Mouse (Mus musculus) cortical plate, adult 2 months (tissue): ENCODE data around the gene Pstk. TPM values are rescaled to one million over a fixed set of nuclear protein-coding genes. Genes with fewer than 3 reads are reported as not detected.

Experiments used
- H3K27ac ChIP-seq: fragments of 200-500 bp; 2 replicates; pipeline ENCODE4 v1.5.1; 2012; ENCODE audit warnings: low read length, control low read depth, inconsistent platforms; ENCODE audit not compliant: insufficient read depth
- H3K4me1 ChIP-seq: fragments of 200-500 bp; 2 replicates; pipeline ENCODE4 v1.6.1; 2011; ENCODE audit warnings: low read length; ENCODE audit not compliant: control insufficient read depth, insufficient read depth
- H3K4me3 ChIP-seq: fragments of 200-500 bp; 2 replicates; pipeline ENCODE4 v1.5.1; 2011; ENCODE audit warnings: mild to moderate bottlenecking, low read length, control low read depth; ENCODE audit not compliant: insufficient read depth
- CTCF ChIP-seq: fragments of 200-500 bp; IDR thresholded peaks from 2 replicates; pipeline ENCODE4 v1.5.1; 2011; ENCODE audit warnings: mild to moderate bottlenecking, control low read depth, low read length; ENCODE audit not compliant: insufficient read depth; ENCODE audit errors: extremely low read depth
- POLR2A ChIP-seq: fragments of 200-500 bp; IDR thresholded peaks from 2 replicates; pipeline ENCODE4 v1.6.1; 2011; ENCODE audit warnings: mild to moderate bottlenecking, low read length, control low read depth; ENCODE audit not compliant: insufficient read depth; ENCODE audit errors: extremely low read depth
- polyA plus RNA-seq: library from polyadenylated mRNA; depleted of rRNA; stranded (reverse); fragments of >200 nt; gene quantifications from 2 replicates; pipeline ENCODE4 v1.2.3, GENCODE M21; 2012; rRNA removed

The Pstk gene
- 59.5 and 64.4 TPM in 2 replicates for polyA plus RNA-seq

GRCm38 (mm10) chr7:131370648-131371469 lies at the start of gene Pstk:
Gene Pstk (plus strand): TSS chr7:131371141.
- peak within 1 kb of the TSS; percentile 84 for H3K4me3 ChIP-seq
- TF ChIP-seq CTCF (peak; percentile 83), POLR2A (peak; percentile 92)

GRCm38 (mm10) chr7:131322192-131322591 lies 48.7 kb upstream of the Pstk start, which contains the start of gene Cuzd1:
Gene Cuzd1 (minus strand): TSS chr7:131322292.
- Histone ChIP-seq H3K4me3 (no peak within 1 kb of the TSS), H3K27ac (no peak within 1 kb of the TSS), H3K4me1 (no peaks in the 10 kb centered on the region)
- TF ChIP-seq POLR2A (no peak), CTCF (no peak)

More at GRCm38 (mm10) chr7:131370648-131371469, at the start of gene Pstk:
- H3K4me1 ChIP-seq, result no peaks in the 10 kb centered on the region; the same call in 1 of the 2 replicates
- H3K27ac ChIP-seq, result peak within 1 kb of the TSS; percentile 94

GRCm38 (mm10) chr7:131327054-131327453 lies 43.9 kb upstream of the Pstk start:
- Histone ChIP-seq H3K4me1 (no peaks in the 10 kb centered on the region), H3K27ac (no peak overlapping the region), H3K4me3 (no peak overlapping the region)
- TF ChIP-seq POLR2A (no peak), CTCF (no peak)

- H3K4me1 ChIP-seq, result no peaks in the 10 kb centered on the region
- no peak for TF ChIP-seq POLR2A
- no peak for TF ChIP-seq CTCF
- no peak within 1 kb of the TSS for H3K27ac ChIP-seq
- no peak within 1 kb of the TSS for H3K4me3 ChIP-seq
Observed at GRCm38 (mm10) chr7:131329416-131329815, 41.5 kb upstream of the Pstk start, which contains the start of gene Fam24b. Gene Fam24b (minus strand): TSS chr7:131329516.

- Histone ChIP-seq H3K4me1 (no peaks in the 10 kb centered on the region), H3K4me3 (no peak overlapping the region), H3K27ac (no peak overlapping the region)
- TF ChIP-seq CTCF (no peak), POLR2A (no peak)
Observed at GRCm38 (mm10) chr7:131331688-131332087, 39.3 kb upstream of the Pstk start.

- Histone ChIP-seq H3K4me1 (no peaks in the 10 kb centered on the region), H3K27ac (no peak within 1 kb of the TSS), H3K4me3 (no peak within 1 kb of the TSS)
- TF ChIP-seq CTCF (no peak), POLR2A (no peak)
Observed at GRCm38 (mm10) chr7:131333564-131333963, 37.4 kb upstream of the Pstk start, which contains the start of gene Fam24a. Gene Fam24a (plus strand): TSS chr7:131333864.

GRCm38 (mm10) chr7:131337502-131338068 lies 33.4 kb upstream of the Pstk start:
- no peak for TF ChIP-seq CTCF
- TF ChIP-seq POLR2A, result no peak
- Histone ChIP-seq H3K27ac (no peak overlapping the region), H3K4me1 (no peaks in the 10 kb centered on the region), H3K4me3 (no peak overlapping the region)

- Histone ChIP-seq H3K27ac (no peak overlapping the region), H3K4me1 (no peaks in the 10 kb centered on the region), H3K4me3 (no peak overlapping the region)
- TF ChIP-seq CTCF (no peak), POLR2A (no peak)
Observed at GRCm38 (mm10) chr7:131345856-131346541, 24.9 kb upstream of the Pstk start.

- no peaks in the 10 kb centered on the region for H3K4me1 ChIP-seq
- TF ChIP-seq POLR2A, result no peak
- no peak for TF ChIP-seq CTCF
- H3K27ac ChIP-seq, result no peak overlapping the region
- no peak overlapping the region for H3K4me3 ChIP-seq
Observed at GRCm38 (mm10) chr7:131356105-131356504, 14.8 kb upstream of the Pstk start.
